Mouse (Mus musculus) neural tube, embryonic 13.5 days (tissue): ENCODE data around the gene Ppp1r3a. TPM values are rescaled to one million over a fixed set of nuclear protein-coding genes. Genes with fewer than 3 reads are reported as not detected.

Experiments
- ATAC-seq: fragments of 200-750 bp; cut with Nextera tagmentation; 2 replicates; pipeline ENCODE4 v1.8.0; 2017; ENCODE audit warnings: low read depth, mild to moderate bottlenecking, moderate TSS enrichment, moderate library complexity
- H3K27ac ChIP-seq: fragments of 300-500 bp; sonication (generic); replicated peaks from 2 replicates; pipeline ENCODE4 v1.5.1; 2015; ENCODE audit warnings: moderate library complexity, mild to moderate bottlenecking, inconsistent platforms
- H3K27me3 ChIP-seq: fragments of 300-500 bp; sonication (generic); 2 replicates; pipeline ENCODE4 v1.6.1; 2015; ENCODE audit warnings: mild to moderate bottlenecking, inconsistent platforms
- H3K36me3 ChIP-seq: fragments of 300-500 bp; sonication (generic); 2 replicates; pipeline ENCODE4 v1.6.1; 2015; ENCODE audit warnings: mild to moderate bottlenecking, inconsistent platforms
- H3K4me1 ChIP-seq: fragments of 300-500 bp; sonication (generic); replicated peaks from 2 replicates; pipeline ENCODE4 v1.6.1; 2015; ENCODE audit warnings: inconsistent platforms
- H3K4me2 ChIP-seq: fragments of 300-500 bp; sonication (generic); 2 replicates; pipeline ENCODE4 v1.6.1; 2015; ENCODE audit warnings: inconsistent platforms, mild to moderate bottlenecking, moderate library complexity
- H3K4me3 ChIP-seq: fragments of 300-500 bp; sonication (generic); 2 replicates; pipeline ENCODE4 v1.5.1; 2015; ENCODE audit warnings: mild to moderate bottlenecking, inconsistent platforms
- H3K9ac ChIP-seq: fragments of 300-500 bp; sonication (generic); 2 replicates; pipeline ENCODE4 v1.6.1; 2015; ENCODE audit warnings: moderate library complexity, mild to moderate bottlenecking, inconsistent platforms
- H3K9me3 ChIP-seq: fragments of 300-500 bp; sonication (generic); 2 replicates; pipeline ENCODE4 v1.6.1; 2016; ENCODE audit warnings: inconsistent platforms
- WGBS: fragments of 180-500 bp; shearing (Covaris S2); methylation state at CpG from one replicate; pipeline ENCODE4 v1.1.7; 2015; 5-methylcytosine and 5-hydroxymethylcytosine counted together
- polyA plus RNA-seq: library from polyadenylated mRNA; unstranded; fragments of >200 nt; fragmentation: Nextera tagmentation; extraction: Ambion mirVana; gene quantifications from 2 replicates; pipeline ENCODE4 v1.2.1, GENCODE M21; 2015

The Ppp1r3a gene
- polyA plus RNA-seq, result 0.04 TPM in 1 of 2 replicates, not detected in the other

DNA sequence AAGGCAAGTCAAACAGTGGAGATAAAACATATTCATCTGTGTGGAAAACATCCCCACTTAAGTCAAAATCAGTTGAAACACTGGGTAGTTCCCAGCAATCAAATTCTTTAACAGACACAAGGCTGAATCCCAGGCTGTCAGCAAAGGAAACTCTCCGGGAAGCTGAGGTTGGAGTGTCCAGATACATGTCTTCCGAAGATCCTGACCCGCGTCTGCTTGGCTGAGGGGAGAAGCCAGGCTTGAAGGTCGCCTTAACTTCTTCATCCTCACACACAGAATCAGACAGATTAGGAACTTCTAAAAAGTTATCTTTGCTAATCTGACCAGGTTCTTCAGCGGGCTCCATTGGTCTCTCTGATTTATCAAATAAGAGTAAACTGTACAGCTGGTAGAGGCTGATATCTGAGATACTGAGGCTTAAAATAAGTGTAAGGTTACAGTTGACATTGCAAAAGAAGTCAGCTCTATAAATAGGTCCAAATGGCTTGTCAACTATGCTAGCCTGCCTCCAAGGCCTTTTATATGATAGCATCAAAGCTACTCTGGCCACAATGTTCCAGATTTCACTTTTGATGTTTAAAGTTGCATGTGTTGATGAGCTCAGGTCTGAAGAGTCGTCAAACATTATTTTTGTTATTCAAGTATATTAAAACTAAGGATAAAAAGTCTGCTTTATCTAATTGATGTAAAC lies at the start of gene Ppp1r3a:
Gene Ppp1r3a (minus strand): TSS at position 374 of the 691 bp plus-strand sequence.
- Histone ChIP-seq H3K4me2 (no peak within 1 kb of the TSS), H3K36me3 (no peaks in the 10 kb centered on the region), H3K27ac (no peak within 1 kb of the TSS), H3K9ac (no peak within 1 kb of the TSS), H3K27me3 (no peaks in the 10 kb centered on the region), H3K4me3 (no peak within 1 kb of the TSS), H3K9me3 (no peaks in the 10 kb centered on the region), H3K4me1 (no peaks in the 10 kb centered on the region)
- WGBS, result 86% methylated on average over 7 of the region's 7 CpGs
- ATAC-seq, result no peak

DNA sequence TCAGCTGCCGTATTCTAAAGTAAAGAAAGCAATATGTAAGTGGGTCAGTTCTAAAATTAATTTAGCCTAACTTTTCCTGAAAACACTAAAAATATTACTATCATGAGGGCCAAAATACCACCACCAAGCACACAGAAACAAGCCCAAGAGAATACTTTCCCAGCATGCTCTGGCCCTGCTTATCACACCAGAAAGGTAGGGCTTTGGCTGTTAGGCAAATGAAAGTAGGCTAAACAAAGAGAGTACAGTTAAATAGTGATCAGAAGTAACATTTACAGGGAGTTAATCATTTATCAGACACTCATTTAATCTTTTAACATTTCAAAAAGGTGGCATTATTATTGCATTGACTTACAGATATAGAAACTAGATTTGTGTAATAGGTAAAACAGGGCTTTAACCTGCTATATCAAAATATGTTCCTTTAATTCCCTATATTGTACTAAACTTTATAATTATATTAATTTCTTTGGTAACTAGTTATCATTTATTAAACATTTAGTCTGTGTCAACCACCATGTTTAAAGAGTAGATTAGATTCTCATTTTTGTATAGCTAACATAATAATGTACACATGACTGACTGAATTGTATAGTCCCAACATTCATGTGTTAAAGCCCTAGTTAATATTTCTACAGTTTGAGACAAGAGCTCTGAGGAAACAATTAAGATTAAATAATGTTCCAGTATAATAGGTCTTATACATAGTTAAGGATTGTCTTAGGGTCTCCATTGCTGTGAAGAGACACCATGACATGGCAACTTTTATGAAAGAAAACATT lies 32.3 kb upstream of the Ppp1r3a start:
- Histone ChIP-seq H3K9ac (no peak overlapping the region), H3K4me1 (no peaks in the 10 kb centered on the region), H3K27me3 (no peaks in the 10 kb centered on the region), H3K27ac (no peak overlapping the region), H3K36me3 (no peaks in the 10 kb centered on the region), H3K4me3 (no peak overlapping the region), H3K4me2 (no peak overlapping the region), H3K9me3 (no peaks in the 10 kb centered on the region)
- WGBS, result 92% methylated on average over 1 of the region's 1 CpGs
- ATAC-seq, result no peak

DNA sequence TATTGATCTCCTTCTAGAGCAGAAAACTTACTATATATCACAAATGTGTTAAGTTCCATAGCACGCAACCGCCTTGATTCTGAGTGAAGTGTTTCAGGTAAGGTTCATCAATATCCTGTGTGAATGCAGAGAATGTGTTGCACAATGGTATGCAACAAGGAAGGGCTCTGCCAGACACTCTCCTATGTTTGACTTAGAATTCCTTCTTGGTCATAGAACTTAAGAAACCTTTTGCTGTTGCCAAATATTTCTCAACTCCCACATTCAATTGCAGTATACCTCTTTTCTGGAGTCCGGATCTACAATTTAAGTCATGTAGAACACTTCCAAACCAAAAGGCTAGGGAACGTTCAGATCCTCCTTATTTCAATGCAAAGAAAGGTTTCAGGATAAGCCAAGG lies 22.8 kb upstream of the Ppp1r3a start:
- no peak for ATAC-seq
- H3K36me3 ChIP-seq, result no peaks in the 10 kb centered on the region
- 87% methylated on average over 4 of the region's 4 CpGs for WGBS
- no peak overlapping the region for H3K9ac ChIP-seq
- H3K27me3 ChIP-seq, result no peaks in the 10 kb centered on the region
- no peak overlapping the region for H3K27ac ChIP-seq
- no peak overlapping the region for H3K4me2 ChIP-seq
- H3K4me3 ChIP-seq, result no peak overlapping the region
- no peaks in the 10 kb centered on the region for H3K9me3 ChIP-seq
- no peaks in the 10 kb centered on the region for H3K4me1 ChIP-seq

DNA sequence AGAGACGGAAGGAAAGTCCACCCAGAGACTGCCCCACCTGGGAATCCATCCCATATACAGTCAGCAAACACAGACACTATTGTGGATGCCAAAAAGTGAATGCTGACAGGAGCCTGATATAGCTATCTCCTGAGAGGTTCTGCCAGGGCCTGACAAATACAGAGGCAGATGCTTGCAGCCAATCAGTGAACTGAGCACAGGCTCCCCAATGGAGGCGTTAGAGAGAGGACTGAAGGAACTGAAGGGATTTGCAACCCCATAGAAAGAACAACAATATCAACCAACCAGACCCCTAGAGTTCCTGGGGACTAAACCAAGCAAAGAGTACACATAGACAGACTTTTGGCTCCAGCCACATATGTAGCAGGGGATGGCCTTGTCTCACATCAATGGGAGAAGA lies 16.6 kb upstream of the Ppp1r3a start:
- H3K27ac ChIP-seq, result no peak overlapping the region

DNA sequence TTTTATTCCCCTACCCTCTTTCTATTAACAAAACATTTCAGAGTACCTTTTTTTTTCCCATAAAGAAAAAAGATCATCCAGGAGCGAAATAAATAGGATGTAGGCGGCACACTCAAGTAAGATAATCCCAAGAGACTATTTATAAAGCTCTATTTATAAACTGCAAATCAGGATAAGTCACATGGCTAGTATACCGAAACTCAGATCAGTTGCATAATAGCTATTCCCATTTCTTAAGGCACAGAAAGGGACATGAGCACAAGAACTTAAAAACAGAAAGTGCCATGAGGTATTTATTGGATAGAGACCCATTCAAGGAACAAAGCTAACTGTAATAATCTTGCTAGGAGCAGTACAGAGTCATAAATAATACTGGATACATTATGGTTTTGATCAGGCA lies 2.4 kb upstream of the Ppp1r3a start:
- Histone ChIP-seq H3K9ac (no peak overlapping the region), H3K9me3 (no peaks in the 10 kb centered on the region), H3K27ac (no peak overlapping the region), H3K4me2 (no peak overlapping the region), H3K27me3 (no peaks in the 10 kb centered on the region), H3K36me3 (no peaks in the 10 kb centered on the region), H3K4me3 (no peak overlapping the region), H3K4me1 (no peaks in the 10 kb centered on the region)
- no peak for ATAC-seq
- 77% methylated on average over 3 of the region's 3 CpGs for WGBS

More for the DNA sequence above, 16.6 kb upstream of the Ppp1r3a start:
- no peak overlapping the region for H3K4me3 ChIP-seq
- no peak overlapping the region for H3K4me2 ChIP-seq
- 88% methylated on average over 2 of the region's 2 CpGs for WGBS
- ATAC-seq, result no peak
- no peaks in the 10 kb centered on the region for H3K4me1 ChIP-seq
- H3K9ac ChIP-seq, result no peak overlapping the region
- no peaks in the 10 kb centered on the region for H3K27me3 ChIP-seq
- no peaks in the 10 kb centered on the region for H3K9me3 ChIP-seq
- H3K36me3 ChIP-seq, result no peaks in the 10 kb centered on the region

DNA sequence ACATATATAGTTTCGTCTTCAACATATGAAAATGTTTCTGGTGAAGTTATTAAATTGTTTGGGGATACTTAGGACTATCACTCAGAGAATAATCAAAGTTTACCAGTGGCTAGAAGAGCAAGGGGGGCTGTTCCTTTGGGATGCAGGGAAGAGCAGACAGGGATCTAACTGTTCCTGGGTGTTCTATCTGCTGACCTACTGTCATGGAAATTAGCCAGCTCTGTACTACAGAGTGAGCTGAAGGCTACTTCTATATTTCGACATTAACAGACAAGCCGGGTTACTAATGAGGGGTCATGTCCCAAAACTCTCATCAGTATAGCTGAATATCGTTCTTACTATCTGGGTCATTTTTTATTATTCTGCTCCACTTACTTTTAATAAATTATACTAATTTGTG lies 1.6 kb downstream of the Ppp1r3a start:
- 78% methylated on average over 4 of the region's 4 CpGs for WGBS
- no peak for ATAC-seq

DNA sequence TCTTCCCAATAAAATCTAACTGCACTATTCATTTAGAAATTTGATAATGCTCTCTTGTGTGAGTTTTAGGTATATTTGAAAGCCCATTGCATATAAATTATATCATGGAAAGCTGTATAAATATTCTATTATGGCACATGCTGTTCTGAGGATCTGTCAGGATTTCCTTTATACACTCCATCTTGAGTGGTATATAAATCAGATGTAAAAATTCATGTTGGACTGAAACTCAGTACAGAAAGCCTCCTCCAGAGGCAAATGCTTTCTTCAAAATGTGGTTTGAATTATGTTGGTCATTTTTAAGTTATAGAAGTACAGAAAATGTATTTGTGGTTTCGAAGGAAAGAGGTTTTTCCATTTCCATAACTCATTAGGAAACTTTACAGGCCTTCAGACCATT lies 2.9 kb downstream of the Ppp1r3a start:
- WGBS, result 67% methylated on average over 1 of the region's 1 CpGs
- ATAC-seq, result no peak

More for the DNA sequence above, 1.6 kb downstream of the Ppp1r3a start:
- H3K27me3 ChIP-seq, result no peaks in the 10 kb centered on the region
- no peak overlapping the region for H3K9ac ChIP-seq
- H3K4me2 ChIP-seq, result no peak overlapping the region
- H3K4me3 ChIP-seq, result no peak overlapping the region
- no peaks in the 10 kb centered on the region for H3K9me3 ChIP-seq
- no peak overlapping the region for H3K27ac ChIP-seq
- no peaks in the 10 kb centered on the region for H3K4me1 ChIP-seq
- no peaks in the 10 kb centered on the region for H3K36me3 ChIP-seq

DNA sequence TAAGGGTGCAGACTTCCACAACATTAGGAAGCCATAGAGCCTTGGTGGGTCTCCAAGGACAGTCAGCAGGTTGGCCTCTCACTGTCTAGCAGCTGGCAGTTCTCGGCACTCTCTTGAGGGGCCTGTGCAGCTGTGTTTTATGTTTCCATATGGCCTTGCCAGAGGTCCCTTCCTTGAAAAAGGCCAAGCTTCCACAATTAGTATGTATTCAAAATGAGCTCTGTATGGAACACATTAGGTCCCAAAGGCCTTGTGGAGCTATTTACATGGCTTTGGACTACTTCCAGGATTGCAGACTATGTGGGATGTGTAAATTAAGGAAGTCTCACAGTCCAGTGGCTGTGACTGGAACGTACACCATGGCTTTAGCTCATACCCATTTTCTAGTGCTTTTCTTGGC lies 8.1 kb downstream of the Ppp1r3a start:
- no peaks in the 10 kb centered on the region for H3K27me3 ChIP-seq
- no peak overlapping the region for H3K9ac ChIP-seq
- H3K4me2 ChIP-seq, result no peak overlapping the region
- ATAC-seq, result peak; percentile 67; the same call in 1 of the 2 replicates
- H3K9me3 ChIP-seq, result no peaks in the 10 kb centered on the region
- 49% methylated on average over 2 of the region's 2 CpGs for WGBS
- no peak overlapping the region for H3K27ac ChIP-seq
- no peak overlapping the region for H3K4me3 ChIP-seq
- no peaks in the 10 kb centered on the region for H3K4me1 ChIP-seq
- H3K36me3 ChIP-seq, result no peaks in the 10 kb centered on the region

More for the DNA sequence above, 2.9 kb downstream of the Ppp1r3a start:
- no peak overlapping the region for H3K4me3 ChIP-seq
- H3K4me2 ChIP-seq, result no peak overlapping the region
- H3K9me3 ChIP-seq, result no peaks in the 10 kb centered on the region
- H3K36me3 ChIP-seq, result no peaks in the 10 kb centered on the region
- no peaks in the 10 kb centered on the region for H3K27me3 ChIP-seq
- no peak overlapping the region for H3K9ac ChIP-seq
- H3K4me1 ChIP-seq, result no peaks in the 10 kb centered on the region
- H3K27ac ChIP-seq, result no peak overlapping the region

DNA sequence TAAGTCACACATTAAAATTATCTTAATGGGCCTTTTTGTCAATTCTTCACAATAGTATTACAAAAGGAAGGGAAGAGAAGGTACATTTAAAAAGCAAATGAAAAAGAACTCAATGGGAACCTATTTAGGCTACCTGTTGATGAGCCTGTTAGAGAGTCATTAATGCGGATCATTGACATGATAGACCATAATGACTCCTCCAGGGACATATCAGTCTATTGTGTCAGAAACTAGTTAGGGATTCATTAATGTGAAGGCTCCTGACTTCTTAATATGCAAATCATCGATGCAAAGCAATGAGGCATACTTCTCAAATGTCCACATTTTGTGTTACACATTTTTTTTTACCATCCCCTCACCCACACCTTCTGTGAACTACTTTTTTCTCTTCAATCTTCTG lies 19.1 kb downstream of the Ppp1r3a start:
- no peaks in the 10 kb centered on the region for H3K9me3 ChIP-seq
- H3K4me2 ChIP-seq, result no peak overlapping the region
- H3K4me1 ChIP-seq, result no peaks in the 10 kb centered on the region
- H3K36me3 ChIP-seq, result no peaks in the 10 kb centered on the region
- H3K27me3 ChIP-seq, result no peaks in the 10 kb centered on the region
- no peak for ATAC-seq
- H3K27ac ChIP-seq, result no peak overlapping the region
- no peak overlapping the region for H3K9ac ChIP-seq
- H3K4me3 ChIP-seq, result no peak overlapping the region
- WGBS, result 82% methylated on average over 2 of the region's 2 CpGs

DNA sequence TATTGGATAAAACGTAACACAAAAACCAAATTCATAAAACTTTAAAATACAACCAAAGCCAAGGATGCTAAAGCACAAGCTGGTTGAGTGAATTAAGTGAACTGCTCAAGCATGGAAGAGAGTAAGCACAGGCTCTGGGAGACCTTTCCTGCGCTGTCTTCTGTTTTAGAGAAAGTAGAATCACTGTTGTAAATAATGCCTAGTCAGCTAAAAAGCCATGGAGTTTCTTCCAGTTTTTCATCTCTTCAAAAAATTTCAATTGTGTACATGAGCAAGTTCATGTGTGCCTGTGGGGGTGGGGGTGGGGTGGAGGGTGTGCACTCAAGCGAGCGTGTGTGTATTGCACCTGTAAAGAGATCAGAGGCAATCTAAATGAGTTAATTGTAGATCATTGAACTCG lies 24.1 kb downstream of the Ppp1r3a start:
- no peak for ATAC-seq

DNA sequence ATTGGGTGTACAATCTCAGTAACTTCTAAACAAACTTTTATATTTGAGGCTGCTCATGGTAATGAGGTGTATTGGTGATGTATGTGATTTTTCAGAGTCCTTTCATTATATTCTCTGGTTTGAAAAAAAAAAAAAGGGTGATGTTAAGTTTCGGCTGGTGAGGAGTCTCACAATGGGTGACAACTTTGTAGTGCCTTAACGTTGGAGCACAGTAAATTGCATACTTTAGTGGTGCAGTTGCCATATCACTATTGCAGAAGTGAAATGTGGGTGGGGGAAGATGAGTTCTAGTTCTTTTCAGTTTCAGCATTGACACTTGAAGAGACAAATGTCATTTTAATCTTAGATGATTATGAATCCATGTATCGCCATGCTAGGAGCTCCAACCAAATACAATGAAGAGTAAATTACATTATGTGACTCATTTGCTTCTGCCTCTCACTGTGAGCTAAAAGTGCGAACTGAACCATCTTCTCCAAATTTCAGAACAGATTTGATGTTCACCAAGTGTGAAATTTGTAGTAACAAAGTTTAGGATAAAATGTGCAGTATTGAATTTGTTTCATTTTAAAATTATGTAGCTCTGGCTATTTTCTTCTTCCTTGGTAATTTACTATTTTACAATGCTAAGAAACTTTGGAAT lies 34.2 kb downstream of the Ppp1r3a start:
- H3K9me3 ChIP-seq, result no peaks in the 10 kb centered on the region
- no peak for ATAC-seq
- no peak overlapping the region for H3K4me2 ChIP-seq
- H3K4me3 ChIP-seq, result no peak overlapping the region
- H3K4me1 ChIP-seq, result no peaks in the 10 kb centered on the region
- WGBS, result 79% methylated on average over 4 of the region's 4 CpGs
- no peak overlapping the region for H3K9ac ChIP-seq
- no peak overlapping the region for H3K27ac ChIP-seq
- no peaks in the 10 kb centered on the region for H3K36me3 ChIP-seq
- no peaks in the 10 kb centered on the region for H3K27me3 ChIP-seq

More for the DNA sequence above, 24.1 kb downstream of the Ppp1r3a start:
- Histone ChIP-seq H3K4me3 (no peak overlapping the region), H3K27me3 (no peaks in the 10 kb centered on the region), H3K9me3 (no peaks in the 10 kb centered on the region), H3K4me1 (no peaks in the 10 kb centered on the region), H3K27ac (no peak overlapping the region), H3K9ac (no peak overlapping the region), H3K36me3 (no peaks in the 10 kb centered on the region), H3K4me2 (no peak overlapping the region)
- WGBS, result 75% methylated on average over 5 of the region's 5 CpGs

DNA sequence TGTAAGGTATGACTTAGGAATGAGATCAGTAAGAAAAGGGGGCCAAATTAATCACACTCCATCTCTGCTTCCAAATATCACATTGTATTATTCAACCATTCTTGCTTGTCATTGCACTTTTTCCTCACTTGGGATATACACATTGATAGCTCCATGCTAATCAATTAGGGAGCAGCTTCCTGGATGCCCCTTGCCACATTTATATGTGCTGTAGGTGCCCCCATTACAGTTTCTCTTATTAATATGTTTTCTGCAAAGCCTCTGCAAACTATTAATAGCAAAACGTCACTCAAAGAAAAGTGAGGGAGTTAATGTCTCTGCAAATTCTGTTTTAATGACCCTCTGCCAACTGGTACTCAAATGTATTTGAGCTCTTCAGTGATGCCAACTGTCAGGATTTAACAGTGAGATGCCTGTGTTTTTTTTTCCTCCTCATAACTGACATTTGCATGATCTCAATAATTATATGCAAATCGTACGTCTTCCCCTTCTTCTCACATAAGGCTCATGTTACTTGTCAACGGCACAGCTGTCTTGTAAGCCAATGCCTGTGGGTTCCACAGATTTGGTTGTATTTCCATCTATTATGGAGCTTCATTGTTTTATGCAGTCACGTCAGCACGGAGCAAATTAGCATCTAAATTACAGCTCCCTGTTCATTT lies 34.8 kb downstream of the Ppp1r3a start:
- WGBS, result 76% methylated on average over 6 of the region's 6 CpGs
- no peak for ATAC-seq

More for the DNA sequence above, 34.8 kb downstream of the Ppp1r3a start:
- Histone ChIP-seq H3K4me2 (no peak overlapping the region), H3K9ac (no peak overlapping the region), H3K27me3 (no peaks in the 10 kb centered on the region), H3K4me1 (no peaks in the 10 kb centered on the region), H3K9me3 (no peaks in the 10 kb centered on the region), H3K4me3 (no peak overlapping the region), H3K36me3 (no peaks in the 10 kb centered on the region), H3K27ac (no peak overlapping the region)
